Mouse (Mus musculus): ENCODE results near the gene Treh.

Treh gene

GRCm38 (mm10) chr9:44715705-44716362 is 42.8 kb downstream of the Treh start:
- no peak for DNase-seq (ENCODE audit: low spot score in 2 of 2)

DNA sequence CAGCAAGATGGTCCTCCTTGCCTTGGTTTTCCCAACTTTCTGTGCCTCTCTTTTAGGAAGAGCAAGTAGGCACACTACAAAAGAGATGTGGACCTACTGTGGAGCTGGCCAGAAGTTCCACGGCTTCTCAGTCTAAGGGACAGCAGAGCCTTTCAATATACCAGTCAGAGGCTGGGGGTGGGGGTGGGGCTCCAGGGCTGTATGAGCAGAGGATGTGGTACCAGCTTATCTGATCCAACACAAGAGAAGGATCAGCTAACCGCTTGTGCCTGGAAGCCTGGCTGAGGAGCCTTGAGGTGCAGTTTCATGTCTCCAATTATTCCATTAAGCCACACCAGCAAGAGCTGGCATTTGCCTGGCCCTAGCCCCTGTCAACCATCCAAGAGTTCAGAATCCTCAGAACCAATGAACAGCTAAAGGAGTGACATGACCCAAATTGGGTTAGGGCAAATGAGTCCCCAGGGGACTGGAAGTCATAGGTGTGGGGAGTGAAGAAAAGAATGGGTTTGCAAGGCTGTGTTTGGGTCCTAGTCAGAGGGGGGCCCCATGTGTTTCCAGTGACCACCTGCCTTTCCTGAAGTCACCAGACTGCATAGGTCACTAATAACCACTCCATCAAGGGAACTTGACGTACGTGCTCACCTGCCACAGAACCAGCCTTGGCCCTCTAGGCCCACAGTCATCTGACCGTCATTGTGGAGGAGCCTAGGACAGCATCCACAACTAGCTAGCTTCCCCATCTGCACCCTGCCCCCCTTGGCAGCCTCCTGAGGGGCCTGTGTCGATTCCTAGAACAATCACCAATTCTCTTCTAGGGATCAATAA is 44.2 kb downstream of the Treh start:
- DNase-seq (ENCODE audit: low spot score in 2 of 2): no peak

- no peak for DNase-seq (ENCODE audit: low spot score in 2 of 2)
Measured at GRCm38 (mm10) chr9:44717822-44718242, 44.8 kb downstream of the Treh start.

- no peak for DNase-seq (ENCODE audit: low spot score in 2 of 2)
Measured at GRCm38 (mm10) chr9:44718937-44719631, 46.1 kb downstream of the Treh start.

DNA sequence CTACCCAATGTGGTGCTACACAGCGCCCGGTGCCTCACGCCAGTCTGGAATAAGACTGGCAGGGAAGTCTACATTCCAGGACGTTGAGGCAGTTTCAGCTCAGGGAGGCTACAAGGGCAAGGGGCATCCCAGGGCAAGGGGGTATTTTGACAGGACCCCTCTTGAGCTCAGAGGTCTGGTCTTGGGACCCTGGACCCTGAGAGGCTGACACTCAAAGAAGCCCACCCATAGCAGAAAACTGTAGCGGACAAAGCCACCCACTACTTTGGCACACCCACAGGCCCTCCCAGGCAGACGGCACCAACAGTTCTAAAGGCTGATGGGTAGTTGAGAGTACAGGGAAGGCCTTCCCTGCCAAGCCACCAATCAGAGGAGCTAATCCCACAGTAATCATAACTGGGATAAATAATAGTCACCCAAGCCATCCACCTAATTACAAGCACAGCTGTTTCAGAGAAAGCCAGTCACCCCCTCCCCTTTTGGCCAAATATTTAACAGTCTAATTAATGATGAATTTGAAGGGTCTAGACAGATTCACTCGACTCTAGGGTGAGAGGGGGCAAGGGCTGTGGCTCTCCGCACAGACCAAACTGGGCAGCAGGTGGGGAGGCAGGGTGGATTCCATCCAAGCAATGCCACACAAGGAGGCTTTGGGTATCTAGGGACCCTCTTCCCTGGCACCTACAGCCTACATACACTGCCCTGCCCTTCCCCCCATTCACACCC is 46.8 kb downstream of the Treh start:
- no peak for DNase-seq (ENCODE audit: low spot score in 2 of 2)

DNA sequence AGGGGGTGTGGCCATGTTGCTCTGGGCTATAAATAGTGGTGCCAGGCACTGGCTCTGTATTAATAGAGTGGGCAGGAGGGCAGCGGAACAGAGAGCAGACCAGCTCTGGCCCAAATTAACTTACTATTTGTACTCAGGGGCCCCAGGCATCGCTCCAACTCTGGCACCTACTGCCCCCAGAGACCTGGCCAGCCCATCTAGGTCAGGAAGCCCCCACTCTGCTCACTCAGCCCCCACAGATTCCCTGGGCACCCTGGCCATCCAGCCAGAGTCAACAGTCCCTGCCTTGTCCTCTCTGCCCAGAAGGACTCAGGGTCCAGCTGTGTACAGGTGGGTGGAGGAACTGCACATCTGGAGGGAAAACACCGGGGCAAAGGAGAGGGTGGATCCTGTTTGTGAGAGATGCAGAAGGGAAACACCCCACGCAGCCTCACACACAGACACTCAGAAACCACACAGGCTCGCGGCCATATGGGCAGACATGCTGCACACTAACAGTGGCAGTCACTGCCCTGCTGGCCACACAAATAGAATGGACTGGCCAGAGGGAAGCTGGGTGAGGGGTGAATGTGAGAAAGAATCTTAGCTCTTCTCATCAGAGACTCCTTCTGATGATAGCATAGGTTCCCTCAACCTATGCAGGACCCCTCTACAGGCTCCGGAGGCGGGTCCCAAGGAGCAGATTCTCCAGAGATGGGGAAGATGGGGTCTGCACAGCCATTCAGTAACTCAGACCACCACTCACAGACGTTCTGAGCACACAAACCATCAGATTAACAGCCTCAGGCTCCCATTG is 47.5 kb downstream of the Treh start:
- no peak for DNase-seq (ENCODE audit: low spot score in 2 of 2)

DNA sequence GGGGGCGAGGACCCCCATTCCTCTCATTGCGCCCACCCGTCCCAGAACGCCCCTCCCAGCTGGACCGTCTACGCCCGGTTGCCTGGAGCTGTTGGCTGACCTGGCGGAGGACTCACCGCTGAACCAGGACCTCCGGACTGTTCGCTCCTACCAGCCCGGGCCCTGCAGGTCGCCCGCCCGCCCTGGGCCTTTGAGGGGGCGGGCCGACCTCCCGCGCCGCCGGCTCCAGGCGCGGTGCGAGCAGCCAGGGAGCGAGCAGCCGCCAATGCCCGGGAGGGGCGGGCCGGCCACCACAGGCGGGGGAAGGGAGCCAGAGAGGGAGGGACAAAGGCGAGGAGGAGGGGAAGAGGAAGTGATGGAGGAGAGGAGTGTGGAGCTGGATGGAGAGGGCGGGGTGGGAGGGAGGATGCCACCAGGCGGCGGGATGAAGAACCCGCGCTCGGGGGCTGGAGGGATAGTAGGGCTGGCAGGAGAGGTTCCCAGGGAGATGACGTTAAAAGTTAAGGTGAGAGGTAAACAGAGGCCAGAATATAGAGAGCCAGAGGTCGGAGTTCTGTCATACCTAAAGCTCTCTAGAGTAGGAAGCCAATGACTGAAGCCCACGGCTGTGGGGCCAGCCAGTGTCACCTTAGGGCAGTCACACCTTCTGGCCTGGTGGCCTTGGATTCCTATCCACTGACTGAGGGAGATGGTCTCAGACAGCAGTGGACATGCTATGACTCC is 48.3 kb downstream of the Treh start:
- peak in 1 of 2 experiments; percentile 66 for DNase-seq (ENCODE audit: low spot score in 2 of 2)

DNA sequence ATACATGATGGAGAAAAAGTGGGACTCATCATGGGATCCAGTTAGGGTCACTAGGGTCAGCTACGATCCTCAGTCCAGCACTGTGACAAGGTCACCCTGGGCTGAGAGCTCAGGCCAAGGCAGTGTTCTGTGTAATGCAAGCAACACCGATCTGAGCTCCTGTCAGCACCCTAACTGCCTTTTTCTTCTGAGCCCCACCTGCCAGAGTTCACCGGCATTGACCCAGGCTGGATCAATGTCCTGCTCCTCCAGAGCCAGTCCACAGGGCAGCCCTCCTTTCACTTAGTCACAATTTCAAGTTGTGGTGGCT is 48.8 kb downstream of the Treh start:
- DNase-seq (ENCODE audit: low spot score in 2 of 2): no peak

- DNase-seq (ENCODE audit: low spot score in 2 of 2): no peak
Measured at GRCm38 (mm10) chr9:44722575-44722974, 49.5 kb downstream of the Treh start.

DNA sequence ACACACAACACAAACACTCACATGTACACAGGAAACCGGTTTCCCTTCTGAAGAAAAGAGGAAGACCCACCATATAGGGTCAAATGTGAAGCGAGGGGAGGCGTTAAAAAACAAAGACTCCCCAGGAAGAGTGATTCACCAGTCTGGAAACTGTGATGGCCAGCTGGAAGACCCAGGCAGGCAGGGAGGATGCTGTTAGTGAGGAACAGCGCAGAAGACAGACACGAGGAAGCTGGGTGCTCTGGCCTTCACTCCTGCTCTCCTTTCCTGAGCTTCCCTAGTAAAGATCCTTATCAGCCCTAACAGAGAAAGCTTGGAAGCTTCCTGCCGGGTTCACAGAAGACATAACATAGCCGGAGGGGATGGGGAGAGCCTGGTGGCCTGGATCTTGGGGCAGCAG is 50.0 kb downstream of the Treh start:
- DNase-seq (ENCODE audit: low spot score in 2 of 2): no peak

DNA sequence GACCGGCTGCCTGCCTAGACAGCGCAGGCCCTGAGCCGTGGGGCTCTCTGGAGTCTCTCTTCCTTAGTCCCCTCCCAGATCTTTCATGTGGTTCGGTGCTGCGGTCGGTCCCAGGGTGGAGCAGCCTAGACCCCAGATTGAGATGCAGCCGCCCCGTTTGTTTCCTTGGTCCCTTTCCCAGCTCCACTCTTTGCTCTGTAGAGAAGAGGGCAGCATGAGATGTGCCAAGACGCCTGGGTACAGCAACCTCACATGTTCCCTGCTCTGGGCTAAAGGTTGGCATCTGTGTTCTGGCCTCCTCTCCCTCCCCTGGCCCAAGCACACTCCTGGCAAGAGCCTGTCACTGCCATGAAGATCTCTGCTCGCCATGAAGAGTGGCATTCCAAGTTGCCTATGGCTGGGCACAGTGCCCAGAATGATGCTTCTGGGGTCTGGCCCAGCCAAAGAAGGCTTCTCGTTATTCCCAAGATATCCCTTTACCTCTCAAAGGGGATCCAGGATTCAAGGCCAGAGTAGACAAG is 50.5 kb downstream of the Treh start:
- no peak for DNase-seq (ENCODE audit: low spot score in 2 of 2)

- DNase-seq (ENCODE audit: low spot score in 2 of 2): no peak
Measured at GRCm38 (mm10) chr9:44724223-44724622, 51.2 kb downstream of the Treh start.

- DNase-seq (ENCODE audit: low spot score in 2 of 2): no peak
Measured at GRCm38 (mm10) chr9:44724665-44725064, 51.6 kb downstream of the Treh start.

DNA sequence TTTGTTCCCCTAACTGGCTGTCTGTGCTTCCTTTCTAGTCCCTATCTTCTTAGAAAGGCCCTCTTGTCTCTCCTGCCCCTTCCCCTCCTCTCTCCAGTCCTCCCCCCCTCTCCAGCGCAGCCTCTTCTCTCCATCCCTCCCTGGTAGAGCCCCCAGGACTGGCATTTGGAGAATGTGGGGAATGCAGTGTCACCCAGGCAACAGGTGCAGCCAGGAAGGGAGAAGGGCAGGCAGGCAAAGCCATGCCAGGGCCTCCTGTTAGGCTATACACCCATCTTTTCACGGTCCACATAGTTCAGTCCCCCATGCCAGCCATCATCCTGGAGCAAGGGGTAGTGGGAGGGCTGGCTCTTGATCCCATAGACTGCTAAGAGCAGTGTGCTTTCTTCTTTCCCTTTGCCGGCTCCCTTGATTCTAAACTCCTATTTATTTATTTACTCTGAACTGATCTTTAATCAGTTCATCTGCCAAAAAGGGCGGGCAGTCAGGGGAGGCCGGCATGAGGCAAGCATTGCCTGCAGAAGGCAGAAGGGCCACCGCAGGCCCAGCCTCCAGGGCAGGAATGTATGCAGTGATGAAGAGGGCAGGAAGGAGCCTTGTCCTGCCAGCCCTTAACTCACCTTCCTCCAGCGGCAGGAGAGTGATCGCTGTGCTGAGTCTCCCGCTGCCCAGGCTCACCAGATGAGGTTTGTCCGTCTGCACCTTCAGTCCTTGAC is 53.6 kb downstream of the Treh start:
- DNase-seq (ENCODE audit: low spot score in 2 of 2): no peak

DNA sequence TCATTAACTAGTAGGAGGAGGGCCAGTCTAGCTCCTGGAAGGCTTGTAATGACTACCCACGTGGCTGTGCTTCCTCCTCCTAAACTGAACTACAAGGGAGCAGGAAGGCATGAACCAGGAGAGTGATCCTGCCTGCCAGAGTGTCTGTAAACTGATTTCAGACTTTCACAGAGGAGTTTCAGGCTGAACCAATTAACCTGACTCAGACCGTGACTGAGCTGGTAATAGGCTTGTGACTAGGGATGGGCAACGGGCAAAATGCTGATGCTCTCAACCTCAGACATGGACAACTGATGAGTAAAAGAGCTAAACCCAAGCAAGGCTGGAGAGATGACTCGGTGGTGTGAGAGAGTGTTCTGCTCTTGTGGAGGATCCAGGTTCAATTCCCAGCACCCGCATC is 54.4 kb downstream of the Treh start:
- no peak for DNase-seq (ENCODE audit: low spot score in 2 of 2)

GRCm38 (mm10) chr9:44732130-44732549 is 59.1 kb downstream of the Treh start:
- DNase-seq (ENCODE audit: low spot score in 2 of 2): no peak

GRCm38 (mm10) chr9:44732921-44733530 is 60.0 kb downstream of the Treh start:
- DNase-seq (ENCODE audit: low spot score in 2 of 2): no peak

DNA sequence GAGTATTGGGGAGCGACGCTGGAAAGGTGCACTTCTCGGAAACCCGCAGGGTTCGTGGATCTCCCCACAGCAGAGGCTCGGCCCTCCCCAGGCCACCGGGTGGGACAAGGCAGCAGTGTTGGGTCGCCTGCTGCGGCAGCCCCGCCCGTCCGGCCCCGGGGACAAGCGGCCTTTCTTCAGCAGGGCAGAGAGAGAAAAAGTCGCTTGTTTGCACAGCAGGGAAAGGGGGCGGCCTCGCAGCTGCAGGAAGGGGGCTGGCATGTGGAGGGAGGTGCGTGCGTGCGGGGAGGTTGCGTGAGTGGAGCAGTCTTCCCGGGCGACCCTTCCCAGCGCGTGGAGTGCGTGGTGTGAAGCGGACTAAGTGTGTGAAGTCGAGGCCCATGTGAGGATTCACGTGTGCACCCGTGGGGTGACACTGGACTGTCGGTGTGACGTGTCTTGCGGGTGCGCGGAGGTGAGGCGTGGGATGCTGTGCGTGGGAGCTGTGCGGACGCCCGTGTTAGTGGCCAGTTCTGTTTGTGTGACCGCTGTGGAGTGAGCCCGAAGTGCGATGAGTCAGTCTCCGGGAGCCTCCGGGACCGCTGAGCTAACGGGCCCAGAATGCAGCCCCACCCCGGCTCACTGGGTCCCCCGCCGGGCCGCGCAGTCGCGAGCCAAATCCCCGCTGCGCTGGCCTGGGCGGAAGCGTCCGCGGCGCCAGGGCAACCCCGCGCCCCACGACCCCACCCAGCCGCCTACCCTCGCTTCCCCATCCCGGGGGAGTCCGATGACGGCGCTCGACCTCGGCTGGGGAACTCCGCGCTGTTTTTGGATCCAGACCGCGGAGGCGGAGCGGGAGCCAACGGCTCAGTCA is 60.9 kb downstream of the Treh start:
- peak in 1 of 2 experiments; percentile 39 for DNase-seq (ENCODE audit: low spot score in 2 of 2)
